Mouse (Mus musculus) CH12.LX (cell line): ENCODE data around the gene Rac1.

Experiments used
- CHD1 ChIP-seq: IDR thresholded peaks from 2 replicates; pipeline ENCODE4 v1.6.1; 2012; ENCODE audit warnings: low read depth, low read length, improper control_type of control experiment, inconsistent platforms
- CTCF ChIP-seq, 2 experiments: IDR thresholded peaks in 1 of 2; conservative IDR thresholded peaks in 1 of 2; 2 replicates each; pipeline ENCODE4 v1.5.1; 2011 to 2012; ENCODE audit warnings: low read depth in 2 of 2, low read length in 2 of 2, improper control_type of control experiment in 1 of 2, inconsistent platforms in 1 of 2, mild to moderate bottlenecking in 1 of 2, moderate library complexity in 1 of 2
- E2F4 ChIP-seq: IDR thresholded peaks from 2 replicates; pipeline ENCODE4 v1.6.1; 2011; ENCODE audit warnings: low read depth, low read length, improper control_type of control experiment; ENCODE audit not compliant: insufficient replicate concordance
- EP300 ChIP-seq: IDR thresholded peaks from 2 replicates; pipeline ENCODE4 v1.6.1; 2011; ENCODE audit warnings: low read length, improper control_type of control experiment
- MAFK ChIP-seq: IDR thresholded peaks from 2 replicates; pipeline ENCODE4 v1.6.1; 2011; ENCODE audit warnings: low read length, improper control_type of control experiment; ENCODE audit not compliant: insufficient replicate concordance
- POLR2A ChIP-seq: IDR thresholded peaks from 2 replicates; pipeline ENCODE4 v1.6.1; 2011; ENCODE audit warnings: low read depth, mild to moderate bottlenecking, improper control_type of control experiment, low read length
- POLR2AphosphoS2 ChIP-seq: IDR thresholded peaks from 2 replicates; pipeline ENCODE4 v1.6.1; 2011; ENCODE audit warnings: low read depth, low read length, improper control_type of control experiment
- ZMIZ1 ChIP-seq: IDR thresholded peaks from 2 replicates; pipeline ENCODE4 v1.6.1; 2012; ENCODE audit warnings: low read depth, mild to moderate bottlenecking, inconsistent platforms, low read length, improper control_type of control experiment

DNA sequence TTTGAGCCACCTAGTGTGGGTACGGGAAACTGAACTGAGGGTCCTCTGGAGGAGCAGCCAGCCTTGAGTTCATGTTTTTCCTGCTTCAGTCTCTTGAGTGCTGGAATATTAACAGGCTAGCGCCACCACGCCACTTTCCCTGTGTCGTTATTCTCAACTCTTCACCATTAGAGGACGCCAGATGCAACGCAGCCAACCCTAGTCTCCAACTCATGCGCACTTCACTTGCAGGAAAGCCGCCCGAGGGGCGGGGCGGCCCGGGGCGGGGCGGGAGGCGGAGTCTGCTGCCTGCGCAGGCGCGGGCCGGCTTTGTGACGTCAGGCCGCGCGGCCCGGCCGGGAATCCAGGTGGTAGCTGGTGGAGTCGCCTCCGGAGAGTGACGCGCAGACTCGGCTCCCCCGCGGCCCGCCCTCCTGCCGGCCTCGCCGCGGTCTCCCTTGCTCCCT lies 20.6 kb upstream of the Rac1 start:
- TF ChIP-seq CTCF (conservative IDR thresholded peaks at IDR 0.05 in 1 of 2, IDR thresholded peaks at IDR 0.05 in 1 of 2; ENCODE audit: low read depth in 2 of 2, low read length in 2 of 2) (peak in 1 of 2 experiments; percentile 95; a peak in 2 of 4 replicates), POLR2A (peak; percentile 64), EP300 (no peak), CHD1 (no peak), POLR2AphosphoS2 (no peak), MAFK (no peak), ZMIZ1 (no peak; the same call in 1 of the 2 replicates), E2F4 (no peak)
